Comparison of ENCODE assay signal across 8 mouse cellular contexts in the genomic region with DNA sequence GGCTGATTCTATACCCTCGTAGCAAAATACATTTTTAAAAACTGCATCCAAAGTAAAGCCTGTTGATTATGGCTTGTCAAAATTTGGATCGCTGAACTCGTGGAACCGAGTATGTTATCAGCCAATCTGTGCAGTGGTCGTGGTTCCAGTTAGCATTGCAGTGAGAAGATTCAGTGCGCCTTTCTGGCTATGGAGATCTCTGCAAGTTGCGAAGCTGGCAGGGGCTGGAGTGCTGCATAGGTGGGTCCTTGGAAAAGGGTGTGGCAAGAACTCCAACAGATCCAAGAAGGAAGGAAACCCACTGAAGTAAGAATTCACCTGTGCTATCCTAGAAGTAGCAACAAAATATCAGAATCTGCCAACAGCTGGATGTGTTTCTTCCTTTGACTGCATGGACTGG. TPM values are rescaled to one million over a fixed set of nuclear protein-coding genes. Genes with fewer than 3 reads are reported as not detected.
DNase-seq lines count a peak whose midpoint lies in the region; ATAC-seq and TF ChIP-seq lines count a peak whose summit lies in the region.

No protein-coding gene starts in this region.

- peak overlapping the region; percentile 100; the same call in 1 of the 2 replicates for H3K9ac ChIP-seq in lung, embryonic 15.5 days
- H3K9ac ChIP-seq in liver, embryonic 14.5 days (replicated peaks): peak overlapping the region; percentile 97
- peak overlapping the region; percentile 84; the same call in 1 of the 2 replicates for H3K9ac ChIP-seq in stomach, embryonic 14.5 days (replicated peaks; ENCODE audit: low read depth, low read length)

- no peak for ATAC-seq in lung, embryonic 15.5 days (ENCODE audit: borderline replicate concordance, extremely low read depth, low FRiP score, low TSS enrichment)
- ATAC-seq in liver, embryonic 14.5 days (ENCODE audit: insufficient read depth): no peak
- peak; percentile 5; the same call in 1 of the 2 replicates for ATAC-seq in stomach, embryonic 14.5 days (ENCODE audit: insufficient number of reproducible peaks, insufficient read depth, low FRiP score, low read depth)

- no peak for TF ChIP-seq CTCF in liver, embryonic 14.5 days (IDR thresholded peaks at IDR 0.05; ENCODE audit: low read depth)

- H3K36me3 ChIP-seq in lung, embryonic 15.5 days: peaks cover 11% of the 10 kb centered on the region
- peaks cover 16% of the 10 kb centered on the region for H3K36me3 ChIP-seq in hindbrain, embryonic 10.5 days
- peaks cover 9% of the 10 kb centered on the region for H3K36me3 ChIP-seq in liver, embryonic 14.5 days (replicated peaks; ENCODE audit: control insufficient read depth, insufficient read depth, low read depth)
- H3K36me3 ChIP-seq in stomach, embryonic 14.5 days (ENCODE audit: control insufficient read depth, insufficient read depth, low read length): peaks cover 9% of the 10 kb centered on the region

- no peak for TF ChIP-seq EP300 in liver, embryonic 14.5 days (IDR thresholded peaks at IDR 0.05; ENCODE audit: low read depth)

- H3K9me3 ChIP-seq in lung, embryonic 15.5 days: no peaks in the 10 kb centered on the region
- no peaks in the 10 kb centered on the region for H3K9me3 ChIP-seq in hindbrain, embryonic 10.5 days
- no peaks in the 10 kb centered on the region for H3K9me3 ChIP-seq in liver, embryonic 14.5 days (ENCODE audit: control insufficient read depth, low read length)
- H3K9me3 ChIP-seq in stomach, embryonic 14.5 days (ENCODE audit: control insufficient read depth, low read depth, low read length): no peaks in the 10 kb centered on the region

- peak overlapping the region; percentile 97 for H3K4me3 ChIP-seq in lung, embryonic 15.5 days
- H3K4me3 ChIP-seq in hindbrain, embryonic 10.5 days: peak overlapping the region; percentile 92
- H3K4me3 ChIP-seq in liver, embryonic 14.5 days (ENCODE audit: insufficient read depth in 1 of 2, low read depth in 2 of 2, low read length in 2 of 2): peak overlapping the region; percentile 55 to 75
- H3K4me3 ChIP-seq in stomach, embryonic 14.5 days (ENCODE audit: low read depth, low read length): peak overlapping the region; percentile 83

- peak overlapping the region; percentile 59 for H3K4me2 ChIP-seq in lung, embryonic 15.5 days
- H3K4me2 ChIP-seq in liver, embryonic 14.5 days (ENCODE audit: low read depth): peak overlapping the region; percentile 84
- H3K4me2 ChIP-seq in stomach, embryonic 14.5 days (replicated peaks; ENCODE audit: low read depth, low read length): peak overlapping the region; percentile 43

- no peak for DNase-seq in lung, postnatal 4 days
- DNase-seq in cerebellum, postnatal 10 days: peak; percentile 22 to 25
- peak; percentile 24 for DNase-seq in hindbrain, embryonic 10.5 days (ENCODE audit: low spot score)
- DNase-seq in liver, embryonic 14.5 days (ENCODE audit: low read depth in 3 of 3, low spot score in 3 of 3): peak in 1 of 3 experiments; percentile 9
- no peak for DNase-seq in adipocyte (ENCODE audit: low spot score)
- DNase-seq in spleen, postnatal 14 days (ENCODE audit: low spot score in 2 of 2): no peak

- no peaks in the 10 kb centered on the region for H3K27me3 ChIP-seq in lung, embryonic 15.5 days
- peaks cover 6% of the 10 kb centered on the region; the same call in 1 of the 2 replicates for H3K27me3 ChIP-seq in hindbrain, embryonic 10.5 days (ENCODE audit: insufficient read depth, poor library complexity, severe bottlenecking)
- H3K27me3 ChIP-seq in liver, embryonic 14.5 days (ENCODE audit: control insufficient read depth, insufficient read depth, low read length): no peaks in the 10 kb centered on the region
- H3K27me3 ChIP-seq in stomach, embryonic 14.5 days (ENCODE audit: control insufficient read depth, insufficient read depth, low read length): no peaks in the 10 kb centered on the region

- 2% methylated on average over 7 of the region's 7 CpGs for whole genome bisulfite sequencing in lung, embryonic 15.5 days
- WGBS in hindbrain, embryonic 10.5 days: 12% methylated on average over 7 of the region's 7 CpGs
- 2% methylated on average over 7 of the region's 7 CpGs for WGBS in liver, embryonic 14.5 days (ENCODE audit: insufficient replicate concordance)
- WGBS in stomach, embryonic 14.5 days: 3% methylated on average over 7 of the region's 7 CpGs

- H3K4me1 ChIP-seq in lung, embryonic 15.5 days: peaks cover 19% of the 10 kb centered on the region
- peaks cover 16% of the 10 kb centered on the region for H3K4me1 ChIP-seq in hindbrain, embryonic 10.5 days (replicated peaks)
- peaks cover 7% of the 10 kb centered on the region in 2 experiments for H3K4me1 ChIP-seq in liver, embryonic 14.5 days (replicated peaks; ENCODE audit: control insufficient read depth in 2 of 2, insufficient read depth in 2 of 2, low read length in 1 of 2)
- H3K4me1 ChIP-seq in stomach, embryonic 14.5 days (ENCODE audit: control insufficient read depth, insufficient read depth, low read length): peaks cover 5% of the 10 kb centered on the region

- H3K27ac ChIP-seq in lung, embryonic 15.5 days: peak overlapping the region; percentile 98
- H3K27ac ChIP-seq in hindbrain, embryonic 10.5 days: peak overlapping the region; percentile 99
- peak overlapping the region; percentile 65 for H3K27ac ChIP-seq in liver, embryonic 14.5 days
- H3K27ac ChIP-seq in stomach, embryonic 14.5 days (ENCODE audit: low read length): peak overlapping the region; percentile 55; the same call in 1 of the 2 replicates

RNA-seq across cellular contexts. Expression of gene Hmgxb4, which starts 1.4 kb away (rescaled TPM):
- 31.5 and 39.0 TPM in 2 replicates for polyA plus RNA-seq in lung, embryonic 15.5 days (2015; fragmentation: Nextera tagmentation; extraction: Ambion mirVana)
- polyA plus RNA-seq in hindbrain, embryonic 10.5 days (2016; fragmentation: Nextera tagmentation; extraction: Ambion mirVana): 42.6 and 45.1 TPM in 2 replicates
- polyA plus RNA-seq in liver, embryonic 14.5 days (2012; rRNA removed): 10.4 and 13.2 TPM in 2 replicates
- 10.3 and 14.5 TPM in 2 replicates for polyA plus RNA-seq in liver, embryonic 14.5 days (2014; fragmentation: Nextera tagmentation; extraction: Ambion mirVana)
- 44.4 and 51.5 TPM in 2 replicates for polyA plus RNA-seq in stomach, embryonic 14.5 days (2014; fragmentation: Nextera tagmentation; extraction: Ambion mirVana)

RNA-seq across cellular contexts. Expression of gene Tom1, which starts 39.0 kb away (rescaled TPM):
- 20.6 and 21.1 TPM in 2 replicates for polyA plus RNA-seq in lung, embryonic 15.5 days (2015; fragmentation: Nextera tagmentation; extraction: Ambion mirVana)
- polyA plus RNA-seq in hindbrain, embryonic 10.5 days (2016; fragmentation: Nextera tagmentation; extraction: Ambion mirVana): 32.5 and 36.5 TPM in 2 replicates
- 5.9 and 6.1 TPM in 2 replicates for polyA plus RNA-seq in liver, embryonic 14.5 days (2012; rRNA removed)
- polyA plus RNA-seq in liver, embryonic 14.5 days (2014; fragmentation: Nextera tagmentation; extraction: Ambion mirVana): 9.2 and 9.6 TPM in 2 replicates
- 24.1 and 27.5 TPM in 2 replicates for polyA plus RNA-seq in stomach, embryonic 14.5 days (2014; fragmentation: Nextera tagmentation; extraction: Ambion mirVana)

Comparison
In these comparisons a context has a peak if more than half of its experiments do, and no peak if none do; other contexts are left out.
1. DNase-seq: peak in cerebellum, postnatal 10 days (2 of 2) and hindbrain, embryonic 10.5 days (single experiment); none in lung, postnatal 4 days (0 of 2), adipocyte (single experiment) and spleen, postnatal 14 days (0 of 2).
2. Peak in every context shown above with its lines, with median percentiles within 50 percentile points of each other: H3K27ac ChIP-seq, H3K4me2 ChIP-seq, H3K4me3 ChIP-seq and H3K9ac ChIP-seq.